28 mouse cellular contexts compared by ENCODE assay signal in genomic region chr17:22053211-22053610, GRCm38 (mm10).
"Had no signal": no experiment of that assay in that cellular context is flagged by ENCODE, and none has a peak within 500 bp of the region (broad histone marks: within the 10 kb centered on the region; RNA-seq: fewer than 3 reads in every experiment).

No protein-coding gene starts in this region.

- H3K9ac ChIP-seq: limb, embryonic 12.5 days; limb, embryonic 13.5 days; limb, embryonic 15.5 days; liver, embryonic 12.5 days; liver, embryonic 13.5 days; liver, embryonic 14.5 days; liver, embryonic 15.5 days; liver, postnatal 0 days; lung, embryonic 14.5 days; lung, embryonic 15.5 days; midbrain, embryonic 12.5 days; midbrain, embryonic 13.5 days; midbrain, embryonic 15.5 days; neural tube, embryonic 12.5 days had no signal

- H3K27ac ChIP-seq: limb, embryonic 10.5 days; limb, embryonic 12.5 days; limb, embryonic 13.5 days; limb, embryonic 15.5 days; liver, embryonic 12.5 days; liver, embryonic 13.5 days; liver, embryonic 14.5 days; liver, embryonic 15.5 days; lung, embryonic 15.5 days; macrophage; midbrain, embryonic 10.5 days; midbrain, embryonic 12.5 days; midbrain, embryonic 13.5 days; midbrain, embryonic 15.5 days; neural tube, embryonic 12.5 days had no signal

- H3K27me3 ChIP-seq: limb, embryonic 12.5 days; limb, embryonic 13.5 days; limb, embryonic 15.5 days; liver, embryonic 12.5 days; liver, embryonic 13.5 days; liver, embryonic 15.5 days; lung, embryonic 15.5 days; megakaryocyte, embryonic 14.5 days; midbrain, embryonic 12.5 days; midbrain, embryonic 13.5 days; midbrain, embryonic 15.5 days; neural tube, embryonic 12.5 days had no signal

- H3K4me3 ChIP-seq: limb, embryonic 10.5 days; limb, embryonic 12.5 days; limb, embryonic 13.5 days; limb, embryonic 15.5 days; liver, embryonic 12.5 days; liver, embryonic 13.5 days; liver, embryonic 15.5 days; lung, embryonic 15.5 days; megakaryocyte, embryonic 14.5 days; midbrain, embryonic 10.5 days; midbrain, embryonic 12.5 days; midbrain, embryonic 13.5 days; midbrain, embryonic 15.5 days; myocyte; neural tube, embryonic 12.5 days had no signal

- H3K9me3 ChIP-seq: liver, embryonic 13.5 days; liver, embryonic 15.5 days; lung, embryonic 15.5 days; megakaryocyte, embryonic 14.5 days had no signal

- H3K4me1 ChIP-seq: limb, embryonic 10.5 days; limb, embryonic 12.5 days; limb, embryonic 13.5 days; limb, embryonic 15.5 days; liver, embryonic 12.5 days; liver, embryonic 13.5 days; liver, embryonic 15.5 days; lung, embryonic 15.5 days; megakaryocyte, embryonic 14.5 days; midbrain, embryonic 10.5 days; midbrain, embryonic 12.5 days; midbrain, embryonic 13.5 days; midbrain, embryonic 15.5 days; neural tube, embryonic 12.5 days had no signal

- DNase-seq: left cerebral cortex, postnatal 4 days; liver; liver, embryonic 13.5 days; liver, postnatal 0 days; lung, adult 18-20 months; lung, adult 2 months; lung, embryonic 14.5 days; lung, postnatal 10 days; lung, postnatal 14 days; lung, postnatal 36 days; lung, postnatal 4 days; midbrain, embryonic 14.5 days had no signal

- H3K36me3 ChIP-seq: limb, embryonic 10.5 days; limb, embryonic 12.5 days; limb, embryonic 13.5 days; limb, embryonic 15.5 days; liver, embryonic 12.5 days; liver, embryonic 13.5 days; liver, embryonic 15.5 days; lung, embryonic 15.5 days; midbrain, embryonic 10.5 days; midbrain, embryonic 12.5 days; midbrain, embryonic 13.5 days; midbrain, embryonic 15.5 days; neural tube, embryonic 12.5 days had no signal
